Mouse (Mus musculus): Measurements from ENCODE around the gene Trip4.

Gene Trip4

DNA sequence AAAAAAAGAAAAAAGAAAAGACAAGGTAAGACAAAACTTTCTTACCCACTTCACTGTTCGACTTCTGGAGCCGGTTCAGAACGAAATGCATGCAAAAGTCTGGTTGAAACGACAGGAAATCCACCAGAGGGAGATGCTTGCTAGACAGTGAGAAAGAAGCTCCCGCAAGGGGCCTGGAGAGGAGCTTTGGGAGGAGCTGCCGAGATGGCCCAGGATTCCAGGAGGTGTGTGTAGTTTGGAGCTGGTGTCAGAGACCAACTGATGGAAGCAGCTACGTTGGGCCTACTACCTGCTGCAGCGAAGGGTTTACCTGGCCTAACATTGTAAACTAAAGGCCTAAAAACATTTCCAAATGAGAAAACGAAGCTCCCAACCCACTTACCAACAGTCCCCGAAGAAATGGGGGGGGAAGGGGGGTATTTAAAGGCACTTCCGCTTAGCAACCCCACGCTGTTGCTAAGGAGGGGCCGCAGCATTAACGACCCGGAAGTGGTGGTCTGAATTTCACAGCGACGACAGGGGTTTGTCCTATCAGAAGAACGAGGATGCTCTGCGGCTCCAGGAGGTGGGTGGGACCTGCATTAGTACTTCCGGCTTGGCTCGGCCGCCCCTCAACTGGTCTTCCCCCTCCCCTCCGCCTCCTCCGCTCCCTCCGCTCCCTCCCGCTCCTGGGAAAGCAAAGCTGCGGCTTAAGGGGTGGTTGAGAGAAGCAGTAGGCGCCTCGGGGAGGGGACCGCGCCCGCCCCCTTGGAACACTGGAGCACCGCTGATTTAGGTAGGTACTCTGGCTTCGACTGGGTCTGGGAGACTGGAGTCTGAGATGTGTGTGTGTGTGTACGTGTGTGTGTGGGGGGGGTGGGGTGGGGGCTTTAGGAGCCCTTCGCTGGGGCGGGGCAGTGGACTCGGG lies at the start of gene Trip4, which contains the start of gene Csnk1g1:
Trip4 (minus strand) TSS at position 401 of the 907 bp plus-strand sequence.
Csnk1g1 (plus strand) TSS at position 531 of the 907 bp plus-strand sequence.
- DNase-seq: peak; percentile 85 to 91

- DNase-seq: no peak
Observed at GRCm38 (mm10) chr9:65951082-65951587, 42.5 kb upstream of the Trip4 start.

GRCm38 (mm10) chr9:65937566-65937965 lies 29.0 kb upstream of the Trip4 start:
- DNase-seq: no peak

GRCm38 (mm10) chr9:65929826-65930225 lies 21.2 kb upstream of the Trip4 start:
- DNase-seq: no peak

DNA sequence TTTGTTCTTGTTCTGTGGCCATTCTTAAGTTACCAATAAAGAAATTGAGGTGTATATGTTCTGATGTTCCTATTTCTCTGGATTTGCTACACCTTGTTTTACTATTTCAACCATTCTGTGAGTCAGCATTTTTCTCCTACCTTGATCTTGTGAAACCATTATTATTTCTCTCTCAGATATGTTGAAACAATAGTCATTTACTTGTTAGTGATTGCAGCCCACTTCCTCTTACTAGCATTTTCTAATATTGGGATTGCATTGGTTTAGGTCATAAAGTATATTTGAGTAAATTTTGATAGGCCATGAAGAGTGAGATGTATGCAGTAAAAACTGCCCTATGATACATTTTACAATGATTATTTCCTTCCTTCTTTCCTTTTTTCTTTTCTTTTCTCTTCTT lies 19.9 kb upstream of the Trip4 start:
- no peak for DNase-seq

GRCm38 (mm10) chr9:65917015-65917414 lies 8.4 kb upstream of the Trip4 start:
- DNase-seq: no peak

GRCm38 (mm10) chr9:65913976-65914375 lies 5.4 kb upstream of the Trip4 start:
- DNase-seq: no peak

- no peak for DNase-seq
Observed at GRCm38 (mm10) chr9:65909837-65910236, 1.2 kb upstream of the Trip4 start.

DNA sequence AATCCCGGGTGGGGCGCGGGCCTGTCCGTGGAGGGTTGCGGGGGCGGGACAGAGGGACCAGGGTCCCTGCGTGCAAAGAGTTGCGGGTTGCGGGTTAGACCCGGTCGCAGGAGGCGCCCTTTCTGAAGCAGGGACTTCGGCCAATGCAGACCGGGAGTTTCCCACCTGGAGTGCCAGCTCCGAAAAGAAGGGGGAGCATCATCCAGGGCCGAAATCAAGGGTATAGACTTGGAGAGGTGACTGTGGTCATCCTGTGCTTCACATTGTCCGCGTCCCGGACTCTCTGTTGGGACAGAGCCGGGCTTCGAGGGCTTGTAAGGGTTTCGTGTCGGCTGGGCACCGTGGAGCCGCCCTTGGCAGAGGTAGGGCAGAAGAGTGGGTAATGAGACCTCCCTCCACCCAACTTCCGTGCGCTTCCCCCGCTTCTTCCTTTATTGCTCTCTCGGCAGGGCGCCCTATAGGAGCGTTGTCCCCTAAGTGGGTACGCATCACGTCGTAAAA lies 757 bp upstream of the Trip4 start:
- DNase-seq: peak; percentile 68 to 77

- DNase-seq: peak in 1 of 2 experiments; percentile 3
Observed at GRCm38 (mm10) chr9:65903419-65903818, 5.2 kb downstream of the Trip4 start.

DNA sequence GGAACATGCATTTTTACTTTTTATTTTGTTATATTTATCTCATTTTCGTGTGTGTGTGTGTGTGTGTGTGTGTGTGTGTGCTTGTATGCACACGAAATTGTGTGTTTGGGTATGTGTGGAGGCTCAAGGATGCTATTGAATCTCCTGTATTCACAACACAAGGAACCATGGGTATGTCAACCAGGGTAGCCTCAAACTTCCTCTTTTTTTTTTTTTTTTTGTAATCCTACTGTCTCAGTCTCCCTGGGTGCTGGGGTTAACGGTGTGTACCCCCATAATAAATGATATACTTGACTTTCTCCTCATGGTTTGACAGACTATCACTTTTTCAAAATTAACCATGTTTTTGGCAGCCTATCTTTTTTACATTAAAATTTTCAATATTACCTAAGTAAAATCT lies 5.7 kb downstream of the Trip4 start:
- no peak for DNase-seq

GRCm38 (mm10) chr9:65896977-65897376 lies 11.6 kb downstream of the Trip4 start:
- no peak for DNase-seq

DNA sequence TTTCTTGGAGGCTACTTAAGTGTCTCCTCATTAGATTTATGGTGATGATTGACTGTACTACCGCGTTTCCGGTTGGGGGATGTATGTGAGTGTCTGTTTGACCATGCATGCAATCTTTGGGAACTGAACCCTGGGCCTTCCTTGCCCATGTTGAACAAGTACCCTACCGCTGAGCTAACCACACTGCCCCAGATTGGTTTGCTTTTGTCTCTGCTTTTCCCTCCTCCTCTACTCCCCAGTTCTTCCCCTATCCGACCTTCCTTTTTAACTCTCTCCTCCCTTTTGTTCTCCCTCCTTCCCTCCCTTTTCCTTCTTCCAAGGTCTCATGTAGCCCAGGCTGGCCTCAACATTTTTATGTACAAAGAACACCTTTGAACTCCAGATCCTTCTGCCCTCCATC lies 17.5 kb downstream of the Trip4 start:
- peak in 1 of 2 experiments; percentile 3 for DNase-seq

- peak; percentile 53 to 69 for DNase-seq
Observed at GRCm38 (mm10) chr9:65890143-65890628, 18.4 kb downstream of the Trip4 start, which contains the start of gene Pclaf. Gene Pclaf (plus strand): TSS chr9:65890237.

- DNase-seq: peak; percentile 88
Observed at GRCm38 (mm10) chr9:65884564-65885315, 23.9 kb downstream of the Trip4 start.

- DNase-seq: no peak
Observed at GRCm38 (mm10) chr9:65859656-65860055, 48.9 kb downstream of the Trip4 start.

- no peak for DNase-seq
Observed at GRCm38 (mm10) chr9:65850203-65850602, 58.4 kb downstream of the Trip4 start.

DNA sequence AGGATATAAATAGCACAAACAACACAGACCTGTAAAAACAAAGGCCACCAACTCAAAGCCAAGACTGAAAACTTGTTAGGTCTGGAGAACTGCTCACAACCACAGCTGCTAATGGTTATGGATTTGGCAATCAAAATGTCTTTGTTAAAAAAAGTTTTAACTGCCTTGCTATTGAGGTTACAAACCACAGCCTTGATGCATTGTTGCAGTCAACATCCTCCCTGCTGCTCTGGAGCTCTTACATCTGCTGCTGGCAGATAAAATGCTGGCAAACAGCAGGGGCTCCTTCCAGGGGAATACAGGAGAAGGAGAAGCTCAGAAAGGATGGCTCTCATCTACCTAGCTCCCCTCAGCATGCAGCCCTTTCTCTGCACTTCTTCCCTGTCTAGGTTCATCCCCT lies 60.4 kb downstream of the Trip4 start:
- DNase-seq: no peak

- no peak for DNase-seq
Observed at GRCm38 (mm10) chr9:65844421-65845165, 64.0 kb downstream of the Trip4 start.

DNA sequence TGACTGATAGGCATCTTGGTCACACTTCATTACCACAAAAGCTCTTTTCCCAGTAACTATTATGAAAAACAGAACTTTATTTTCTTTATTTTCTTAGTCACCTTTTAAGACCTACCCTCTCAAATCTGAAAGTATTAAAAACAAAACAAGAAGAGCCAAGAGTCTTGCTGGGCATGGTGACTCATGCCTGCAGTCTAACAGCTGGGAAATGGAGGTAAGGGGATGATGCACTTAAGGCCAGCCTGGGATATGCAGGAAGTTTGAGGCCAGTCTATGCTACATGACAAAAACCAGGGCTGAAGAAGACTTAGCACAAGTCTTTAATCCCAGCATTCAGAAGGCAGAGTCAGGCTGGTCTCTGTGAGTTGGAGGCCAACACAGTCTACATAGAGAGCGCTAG lies 68.8 kb downstream of the Trip4 start:
- DNase-seq: no peak

DNA sequence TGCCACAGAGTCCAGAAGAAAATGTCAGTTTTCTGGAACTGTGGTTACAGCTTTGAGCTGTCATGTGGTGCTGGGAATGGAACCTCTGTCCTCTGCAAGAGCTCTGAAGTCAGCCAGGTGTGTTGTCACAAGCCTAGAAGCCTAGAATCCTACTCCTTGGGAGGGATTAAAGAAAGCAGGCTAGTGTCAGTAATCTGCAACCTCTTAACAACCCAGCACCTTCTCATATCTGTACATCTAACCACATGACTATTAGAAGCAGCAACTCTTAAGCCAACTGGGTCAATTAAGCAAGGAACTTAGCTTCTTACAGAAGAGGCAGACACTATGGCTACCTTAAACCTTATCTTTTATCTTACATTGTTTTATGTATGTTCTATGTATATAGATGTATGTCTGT lies 71.7 kb downstream of the Trip4 start:
- DNase-seq: no peak

- DNase-seq: no peak
Observed at GRCm38 (mm10) chr9:65834628-65835354, 73.8 kb downstream of the Trip4 start.

All from thymus, postnatal 36 days (tissue).